Mouse (Mus musculus): ENCODE data around the gene Arhgef1.

Arhgef1 gene

GRCm38 (mm10) chr7:24902630-24903443, at the start of gene Arhgef1:
Gene Arhgef1, plus strand, starts transcription at chr7:24902912.
- DNase-seq: peak; percentile 46

- no peak for DNase-seq
Observed at GRCm38 (mm10) chr7:24853233-24853563, 49.5 kb upstream of the Arhgef1 start.

- no peak for DNase-seq
Observed at GRCm38 (mm10) chr7:24853695-24854094, 49.0 kb upstream of the Arhgef1 start.

DNA sequence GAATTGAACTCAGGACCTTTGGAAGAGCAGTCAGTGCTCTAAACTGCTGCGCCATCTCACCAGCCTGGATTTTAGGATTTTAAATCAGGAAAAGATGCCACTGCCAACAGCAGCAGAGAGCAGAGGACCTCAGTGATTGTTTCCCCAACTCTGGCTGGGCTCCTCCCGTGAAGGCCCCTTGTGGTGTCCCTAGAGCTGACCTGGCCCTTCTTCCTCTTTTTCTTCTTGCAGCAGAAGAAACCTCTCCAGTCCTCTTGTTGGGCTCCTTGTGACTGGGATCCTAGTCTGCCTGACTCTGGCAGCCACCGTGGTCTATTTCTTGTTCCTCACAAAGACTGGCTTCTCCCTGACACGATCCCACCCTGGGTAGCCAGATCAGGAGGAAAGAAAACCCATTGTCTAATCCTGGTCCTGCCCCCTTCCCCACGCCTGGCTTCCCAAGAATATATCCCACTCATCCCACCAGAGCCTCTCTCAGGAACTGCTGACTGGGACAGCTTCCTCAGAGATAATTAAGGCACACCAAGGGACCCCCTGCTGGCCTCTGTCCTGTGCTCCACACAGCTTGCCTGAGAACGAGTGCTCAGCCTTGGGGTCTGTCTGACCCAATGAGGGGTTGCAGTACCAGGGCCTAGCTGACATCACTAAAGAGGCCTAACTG, 46.1 kb upstream of the Arhgef1 start:
- DNase-seq: no peak

DNA sequence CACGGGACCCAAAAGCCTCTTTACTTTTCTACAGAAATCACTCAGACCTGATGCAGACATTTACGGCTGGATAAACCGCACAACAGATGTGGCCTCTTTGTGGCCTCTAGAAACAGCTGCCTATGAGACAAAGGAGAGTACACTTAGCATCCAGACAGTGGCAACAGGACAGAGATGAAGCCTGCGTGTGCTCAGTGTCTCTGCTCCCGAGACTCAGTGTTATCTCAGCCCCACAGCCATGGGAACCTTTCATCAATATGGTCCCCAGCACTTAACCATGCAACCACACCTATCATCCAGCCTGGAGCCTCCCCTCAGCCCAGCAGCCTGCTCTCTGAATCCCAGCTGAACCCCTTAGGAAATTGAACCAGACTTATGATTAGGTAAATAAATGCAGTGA, 43.5 kb upstream of the Arhgef1 start:
- DNase-seq: no peak

GRCm38 (mm10) chr7:24861913-24862312, 40.8 kb upstream of the Arhgef1 start, which contains the start of gene Gm9844:
Gene Gm9844, plus strand, starts transcription at chr7:24862213.
- no peak for DNase-seq

GRCm38 (mm10) chr7:24862853-24863252, 39.9 kb upstream of the Arhgef1 start:
- DNase-seq: no peak

DNA sequence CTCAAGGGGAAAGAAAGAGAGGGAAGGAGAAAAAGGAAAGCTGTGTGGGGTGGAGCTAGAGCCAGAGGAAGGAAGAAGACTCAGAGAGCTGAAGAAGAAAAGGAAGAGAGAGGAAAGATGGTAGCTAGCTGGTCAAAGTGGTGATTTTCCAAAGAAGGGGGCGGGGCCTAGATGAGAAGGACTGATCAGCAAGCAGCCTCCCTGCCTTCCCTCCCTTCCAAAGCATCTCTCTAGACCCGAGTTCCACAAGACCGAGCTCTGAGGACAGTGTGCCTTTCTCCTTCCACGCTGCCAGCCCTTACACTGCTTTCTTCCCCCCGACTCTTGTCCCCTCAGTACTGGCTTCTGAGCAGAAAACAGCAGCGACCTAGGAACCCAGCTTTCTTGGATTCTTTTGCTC, 38.6 kb upstream of the Arhgef1 start:
- DNase-seq: no peak

- DNase-seq: no peak
Observed at GRCm38 (mm10) chr7:24869080-24869479, 33.6 kb upstream of the Arhgef1 start.

GRCm38 (mm10) chr7:24869532-24870165, 33.1 kb upstream of the Arhgef1 start, which contains the start of the genes Lypd4 and Dmrtc2:
Gene Lypd4, minus strand, starts transcription at chr7:24869941.
Gene Dmrtc2, plus strand, starts transcription at chr7:24870057.
- DNase-seq: no peak

- no peak for DNase-seq
Observed at GRCm38 (mm10) chr7:24877588-24877987, 25.1 kb upstream of the Arhgef1 start.

DNA sequence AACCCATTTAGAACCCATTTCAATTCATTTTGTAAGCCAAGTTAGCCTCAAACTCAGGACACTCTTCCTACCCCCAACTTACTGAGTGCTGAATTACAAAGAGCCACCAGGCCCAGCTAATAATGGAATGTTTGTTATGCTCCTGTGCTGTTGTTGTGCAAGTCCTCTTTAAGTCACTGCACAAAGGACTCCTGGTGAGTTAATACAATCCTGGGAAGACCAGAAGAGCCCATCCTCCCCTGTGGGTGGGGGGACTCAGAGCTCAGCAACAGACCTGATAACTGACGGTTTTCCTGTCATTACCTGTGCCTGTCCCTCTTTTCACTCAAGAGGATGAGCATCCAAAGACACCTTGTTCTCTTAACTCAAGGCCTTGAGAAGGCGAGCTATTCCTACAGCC, 23.1 kb upstream of the Arhgef1 start:
- DNase-seq: no peak

- DNase-seq: no peak
Observed at GRCm38 (mm10) chr7:24882416-24883199, 20.1 kb upstream of the Arhgef1 start.

- DNase-seq: peak; percentile 99
Observed at GRCm38 (mm10) chr7:24883896-24884692, 18.6 kb upstream of the Arhgef1 start, which contains the start of gene Rps19. Gene Rps19, plus strand, starts transcription at chr7:24884371.

DNA sequence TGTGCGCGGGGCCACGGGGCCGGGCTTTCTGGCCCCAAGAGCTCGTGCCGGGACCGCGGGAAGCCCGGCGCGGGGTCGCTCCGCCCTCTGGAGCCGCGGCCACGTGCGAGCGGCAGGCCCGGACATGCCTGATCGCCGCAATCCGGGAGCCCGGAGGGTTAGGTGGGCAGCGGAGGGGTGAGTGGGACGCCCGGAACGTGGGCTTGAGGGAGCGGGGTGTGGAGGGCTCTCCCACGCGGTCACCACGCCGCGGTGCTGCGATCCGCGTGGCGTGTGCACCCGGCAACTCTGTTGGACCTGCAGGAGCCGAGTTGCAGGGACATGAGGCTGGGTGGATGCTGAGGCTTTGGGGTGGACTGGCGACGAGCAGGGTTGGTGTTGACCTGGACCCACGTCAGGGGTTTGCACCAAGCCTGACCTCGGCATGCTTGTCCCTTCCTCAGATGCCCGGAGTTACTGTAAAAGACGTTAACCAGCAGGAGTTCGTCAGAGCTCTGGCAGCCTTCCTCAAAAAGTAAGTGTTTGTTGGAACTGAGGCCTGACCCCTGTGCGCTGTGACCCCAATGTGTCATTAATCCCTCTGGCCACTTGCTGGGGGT, 17.9 kb upstream of the Arhgef1 start:
- DNase-seq: no peak

- no peak for DNase-seq
Observed at GRCm38 (mm10) chr7:24885468-24886307, 17.0 kb upstream of the Arhgef1 start.

DNA sequence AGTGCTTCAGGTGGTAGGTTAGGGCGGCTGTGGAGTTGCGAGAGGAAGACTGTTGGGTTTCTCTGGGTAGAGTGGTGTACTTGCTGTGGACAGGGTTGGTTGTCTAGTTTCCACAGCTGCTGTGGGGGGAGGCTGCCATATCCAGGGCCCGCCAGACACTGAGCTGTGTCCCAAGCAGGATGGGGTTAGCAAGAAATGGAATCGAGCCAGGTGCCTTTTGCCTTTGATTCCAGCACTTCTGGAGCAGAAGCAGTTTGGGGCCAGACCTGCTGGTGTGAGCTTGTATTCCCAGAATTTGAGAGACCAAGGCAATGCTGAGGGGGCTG, 16.4 kb upstream of the Arhgef1 start:
- no peak for DNase-seq

GRCm38 (mm10) chr7:24887096-24887495, 15.6 kb upstream of the Arhgef1 start:
- no peak for DNase-seq

DNA sequence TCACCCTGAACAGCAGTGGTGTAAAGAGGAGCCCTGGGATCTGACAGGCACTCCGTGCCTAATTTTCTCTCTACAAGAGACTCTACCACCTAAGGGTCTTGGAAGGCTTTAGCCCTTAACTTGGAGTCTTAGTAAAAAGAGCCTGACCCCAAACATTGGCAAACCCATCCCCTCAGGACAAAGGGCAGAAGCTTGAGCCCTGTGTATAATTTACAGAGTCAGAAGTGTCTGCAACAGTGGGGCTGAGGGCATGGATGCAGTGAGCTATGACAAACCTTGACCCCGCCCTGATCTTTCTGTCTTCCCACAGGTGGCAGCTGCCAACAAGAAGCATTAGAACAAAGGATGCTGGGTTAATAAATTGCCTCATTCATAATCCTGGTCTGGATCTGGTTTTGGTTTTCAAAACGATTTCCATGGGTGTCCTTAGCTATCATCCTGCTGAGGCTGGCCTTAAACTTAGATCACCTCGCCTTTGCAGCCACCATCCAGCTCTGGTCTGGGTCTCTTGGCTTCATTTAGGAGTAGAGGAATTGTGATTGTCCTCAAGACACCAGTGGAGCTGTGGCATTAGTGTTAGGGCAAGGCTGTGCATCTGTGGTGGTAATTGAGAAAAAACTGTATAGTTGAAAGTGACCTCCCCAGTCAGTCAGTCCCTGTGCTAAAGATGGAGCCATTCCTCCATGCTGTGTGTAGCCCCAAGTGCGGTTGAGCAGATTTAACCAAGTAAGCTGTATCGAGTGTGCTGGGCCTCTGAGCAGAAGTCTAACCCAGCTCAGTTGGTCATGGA, 13.1 kb upstream of the Arhgef1 start:
- no peak for DNase-seq

Measured in right cerebral cortex, postnatal 14 days (tissue).